Mouse (Mus musculus): Measurements from ENCODE around the gene Nfam1.
A peak's percentile ranks its signal among the peaks of the same experiment; 100 is the strongest.

Nfam1 gene

GRCm38 (mm10) chr15:82992079-82992783, 40.9 kb downstream of the Nfam1 start:
- no peak for DNase-seq (ENCODE audit: low spot score in 2 of 2)

- DNase-seq (ENCODE audit: low spot score in 2 of 2), result no peak
Observed at GRCm38 (mm10) chr15:82989190-82989704, 43.9 kb downstream of the Nfam1 start.

- peak; percentile 85 to 93 for DNase-seq (ENCODE audit: low spot score in 2 of 2)
Observed at GRCm38 (mm10) chr15:82987732-82988112, 45.4 kb downstream of the Nfam1 start, which contains the start of gene Tcf20. Gene Tcf20 (minus strand): TSS chr15:82987872.

GRCm38 (mm10) chr15:82987014-82987731, 45.9 kb downstream of the Nfam1 start:
- no peak for DNase-seq (ENCODE audit: low spot score in 2 of 2)

GRCm38 (mm10) chr15:82984574-82984973, 48.5 kb downstream of the Nfam1 start:
- no peak for DNase-seq (ENCODE audit: low spot score in 2 of 2)

- no peak for DNase-seq (ENCODE audit: low spot score in 2 of 2)
Observed at GRCm38 (mm10) chr15:82984097-82984496, 49.0 kb downstream of the Nfam1 start.

- peak in 1 of 2 experiments; percentile 33 for DNase-seq (ENCODE audit: low spot score in 2 of 2)
Observed at GRCm38 (mm10) chr15:82983416-82984026, 49.6 kb downstream of the Nfam1 start.

- no peak for DNase-seq (ENCODE audit: low spot score in 2 of 2)
Observed at GRCm38 (mm10) chr15:82982724-82983415, 50.2 kb downstream of the Nfam1 start.

GRCm38 (mm10) chr15:82981676-82982520, 51.2 kb downstream of the Nfam1 start:
- no peak for DNase-seq (ENCODE audit: low spot score in 2 of 2)

- DNase-seq (ENCODE audit: low spot score in 2 of 2), result no peak
Observed at GRCm38 (mm10) chr15:82979531-82979930, 53.6 kb downstream of the Nfam1 start.

- DNase-seq (ENCODE audit: low spot score in 2 of 2), result no peak
Observed at GRCm38 (mm10) chr15:82974471-82974870, 58.6 kb downstream of the Nfam1 start.

- no peak for DNase-seq (ENCODE audit: low spot score in 2 of 2)
Observed at GRCm38 (mm10) chr15:82969206-82969721, 63.8 kb downstream of the Nfam1 start.

- no peak for DNase-seq (ENCODE audit: low spot score in 2 of 2)
Observed at GRCm38 (mm10) chr15:82968449-82968848, 64.7 kb downstream of the Nfam1 start.

- no peak for DNase-seq (ENCODE audit: low spot score in 2 of 2)
Observed at GRCm38 (mm10) chr15:82967947-82968346, 65.2 kb downstream of the Nfam1 start.

- no peak for DNase-seq (ENCODE audit: low spot score in 2 of 2)
Observed at GRCm38 (mm10) chr15:82964266-82964825, 68.8 kb downstream of the Nfam1 start.

GRCm38 (mm10) chr15:82963556-82964156, 69.5 kb downstream of the Nfam1 start:
- DNase-seq (ENCODE audit: low spot score in 2 of 2), result no peak

GRCm38 (mm10) chr15:82963090-82963489, 70.0 kb downstream of the Nfam1 start:
- no peak for DNase-seq (ENCODE audit: low spot score in 2 of 2)

- DNase-seq (ENCODE audit: low spot score in 2 of 2), result no peak
Observed at GRCm38 (mm10) chr15:82962536-82962935, 70.6 kb downstream of the Nfam1 start.

GRCm38 (mm10) chr15:82960786-82961561, 72.1 kb downstream of the Nfam1 start:
- DNase-seq (ENCODE audit: low spot score in 2 of 2), result no peak

Measured in urinary bladder, postnatal 4 days (tissue).